Mouse (Mus musculus) adrenal gland, adult (tissue): ENCODE data around the gene Frs2.

Experiments used
- DNase-seq, 2 experiments: peaks; one replicate each; pipeline ENCODE4 v3.0.0; 2022 to 2023; ENCODE audit warnings: low spot score in 1 of 2; ENCODE audit not compliant: inconsistent age in 2 of 2

Gene Frs2

DNA sequence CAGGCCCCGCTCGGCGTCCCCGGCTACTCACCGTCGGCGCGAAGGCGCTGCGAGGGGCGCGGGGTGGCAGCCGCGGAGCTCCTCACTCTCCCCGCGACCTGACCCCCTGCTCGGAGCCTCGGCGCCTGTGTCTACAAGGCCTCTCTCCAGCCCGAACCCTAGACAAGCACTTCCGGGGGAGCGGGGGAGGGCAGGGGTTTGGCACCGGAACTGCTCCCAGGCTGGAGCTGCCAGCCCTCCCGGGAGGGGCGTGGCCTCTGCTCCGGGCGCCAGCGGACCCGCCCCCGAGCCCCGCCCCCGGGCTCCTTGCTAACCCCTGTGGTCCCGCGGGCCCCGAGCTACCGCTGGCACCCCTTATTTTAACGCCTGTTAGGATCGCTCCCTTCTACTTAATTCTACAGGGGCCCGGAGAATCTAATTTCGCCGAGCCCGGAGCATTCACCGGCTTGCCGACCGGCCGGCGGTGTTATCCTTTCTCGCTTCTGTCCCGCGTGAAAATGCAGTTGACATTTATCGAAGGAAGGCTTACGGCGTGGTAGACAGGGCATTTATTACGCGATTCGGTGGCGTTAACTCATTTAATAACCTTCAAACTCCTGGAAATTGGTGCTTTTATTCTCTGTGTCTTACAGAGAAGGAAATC lies at the start of gene Frs2:
Gene Frs2, minus strand, starts transcription at position 174 of the 643 bp plus-strand sequence.
- peak; percentile 97 to 98 for DNase-seq

DNA sequence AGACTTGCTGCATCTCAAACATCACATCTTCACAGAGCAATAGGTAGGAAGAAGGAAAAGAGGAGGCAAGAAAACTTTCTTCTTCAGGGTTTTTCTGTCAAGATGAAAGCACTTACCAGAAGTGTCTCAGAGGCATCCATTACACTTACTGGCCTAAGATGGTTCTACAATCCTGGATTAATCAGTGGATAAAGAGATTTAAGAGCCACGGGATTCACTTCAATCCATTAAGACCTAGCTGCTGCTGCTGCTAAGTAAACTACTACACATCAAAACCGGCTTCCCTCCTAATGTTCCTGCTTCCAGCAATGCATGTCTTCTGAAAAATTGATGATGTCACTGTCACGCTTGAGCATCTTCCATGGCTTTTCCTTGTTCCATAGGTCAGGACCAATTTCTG lies 48.4 kb upstream of the Frs2 start:
- no peak for DNase-seq

DNA sequence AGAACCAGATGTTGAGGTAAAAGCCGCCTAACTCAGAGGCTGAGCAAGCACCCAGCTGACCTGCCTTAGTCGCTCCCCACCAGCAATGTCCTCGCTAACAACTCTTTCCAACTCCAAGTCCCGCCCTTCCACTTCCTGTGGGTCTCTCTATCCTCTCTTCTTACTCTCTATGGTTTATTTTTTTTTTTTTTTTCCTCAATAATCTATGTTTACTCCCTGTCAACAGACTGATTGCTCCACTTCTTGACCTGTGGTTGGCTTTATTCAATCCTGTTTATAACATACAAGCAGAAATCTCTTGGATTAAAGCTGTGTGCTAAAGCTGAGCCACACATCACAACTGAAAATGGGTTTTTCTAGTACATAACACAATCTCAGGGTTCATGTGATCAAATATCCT lies 47.4 kb upstream of the Frs2 start:
- no peak for DNase-seq

DNA sequence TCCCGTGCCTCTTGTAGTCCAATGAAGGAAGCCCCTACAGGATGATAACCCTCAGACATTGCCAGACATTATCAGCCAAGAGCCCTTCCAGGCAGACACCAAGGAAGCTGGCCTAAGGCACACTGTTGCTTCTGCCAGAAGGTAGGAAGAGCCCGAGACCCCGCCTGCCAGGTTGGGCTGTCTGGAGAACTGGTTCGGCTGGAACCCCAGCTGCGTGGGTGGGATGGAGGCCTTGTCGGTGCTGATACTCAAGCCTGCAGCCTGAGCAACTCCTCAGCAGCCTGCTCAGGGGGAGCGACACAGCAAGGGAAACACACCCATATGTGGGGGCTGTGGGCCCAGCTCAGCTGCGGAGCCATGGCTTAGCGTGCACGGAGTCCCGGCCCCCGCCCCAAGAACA lies 46.7 kb upstream of the Frs2 start:
- DNase-seq: no peak

DNA sequence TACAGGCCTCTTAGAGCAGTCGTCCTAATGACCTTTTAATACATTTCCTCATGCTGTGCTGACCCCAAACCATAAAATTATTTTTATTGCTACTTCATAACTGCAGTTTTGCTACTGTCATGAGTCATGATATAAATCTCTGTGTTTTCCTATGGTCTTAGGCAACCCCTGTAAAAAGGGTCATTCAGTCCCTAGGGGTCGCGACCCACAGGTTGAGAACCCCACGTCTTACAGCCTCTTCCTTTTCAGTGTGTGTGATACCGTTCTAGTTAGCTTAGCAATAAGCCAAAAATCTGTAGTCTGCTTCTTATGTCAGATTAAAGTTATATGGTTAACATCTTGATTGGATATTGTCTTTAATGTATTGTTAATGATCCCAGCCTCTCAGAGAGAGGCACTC lies 45.0 kb upstream of the Frs2 start:
- DNase-seq: no peak

DNA sequence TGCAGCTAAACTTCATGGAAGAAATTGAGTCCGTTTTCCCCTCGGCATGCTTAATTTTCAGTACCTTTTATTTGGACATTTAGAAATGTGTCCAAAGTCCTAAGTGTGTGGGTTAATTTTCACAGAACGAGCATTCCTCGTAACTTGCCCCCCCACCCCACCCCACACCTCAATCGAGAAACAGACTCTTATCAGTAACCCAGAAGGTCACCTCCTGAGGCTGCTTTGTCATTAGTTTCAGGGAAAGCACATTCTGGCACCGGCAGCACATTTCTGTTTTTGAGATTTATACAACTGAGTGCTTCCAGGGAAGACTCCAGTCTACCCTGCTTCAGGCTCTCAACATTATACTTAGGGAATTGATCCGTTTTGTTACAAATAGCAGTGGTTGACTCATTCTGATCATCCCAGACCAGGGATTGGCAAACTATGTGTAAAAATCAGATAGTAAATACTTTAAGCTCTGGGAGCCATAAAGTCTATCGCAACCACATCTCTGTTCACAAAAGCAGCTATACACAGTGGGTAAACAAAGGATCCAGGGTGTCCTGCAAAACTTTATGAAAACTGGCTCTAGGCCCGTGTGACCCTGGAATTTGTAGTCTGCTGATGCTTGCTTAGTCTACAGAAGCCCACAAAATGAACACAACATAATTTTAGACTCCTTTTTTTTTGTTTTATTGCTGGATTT lies 37.2 kb upstream of the Frs2 start:
- DNase-seq: peak in 1 of 2 experiments; percentile 47

DNA sequence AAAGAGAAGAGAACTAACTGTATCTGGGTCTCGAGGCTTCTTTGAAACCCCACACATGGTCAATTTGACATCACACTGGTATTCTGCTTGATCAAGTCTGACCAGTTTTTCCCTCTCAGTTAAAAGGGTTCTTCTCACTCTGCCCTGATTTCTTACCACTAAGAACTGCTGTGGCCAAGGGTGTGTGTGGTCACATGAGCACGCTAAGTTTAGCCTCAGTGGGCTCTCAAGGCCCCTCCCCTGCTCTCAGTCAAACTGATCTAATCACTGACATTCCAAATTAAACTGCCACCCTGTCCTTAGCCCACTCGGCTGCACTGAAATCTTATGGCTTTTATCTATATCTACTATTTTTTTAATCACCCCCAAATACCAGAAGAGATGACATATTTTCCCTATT lies 32.8 kb upstream of the Frs2 start:
- DNase-seq: no peak

DNA sequence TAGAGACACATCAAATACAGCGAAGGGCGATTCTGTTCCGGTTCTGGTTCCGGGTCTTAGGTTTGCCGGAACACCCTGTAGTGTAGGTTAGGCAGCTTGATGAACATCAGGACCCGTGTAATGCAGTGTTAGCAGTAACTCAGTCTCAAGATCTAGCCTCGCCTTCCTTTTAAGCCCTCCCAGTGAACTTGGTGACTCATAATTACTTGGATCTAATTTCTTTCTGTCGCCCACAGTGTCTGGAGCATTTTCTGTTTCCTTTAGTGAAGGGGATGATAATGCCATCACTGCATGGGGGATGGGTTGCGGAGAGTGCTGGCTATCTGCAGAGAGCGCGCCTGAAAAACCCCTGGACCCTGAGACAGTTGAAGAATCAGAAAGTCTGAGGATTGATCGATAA lies 26.3 kb upstream of the Frs2 start:
- peak in 1 of 2 experiments; percentile 53 for DNase-seq

DNA sequence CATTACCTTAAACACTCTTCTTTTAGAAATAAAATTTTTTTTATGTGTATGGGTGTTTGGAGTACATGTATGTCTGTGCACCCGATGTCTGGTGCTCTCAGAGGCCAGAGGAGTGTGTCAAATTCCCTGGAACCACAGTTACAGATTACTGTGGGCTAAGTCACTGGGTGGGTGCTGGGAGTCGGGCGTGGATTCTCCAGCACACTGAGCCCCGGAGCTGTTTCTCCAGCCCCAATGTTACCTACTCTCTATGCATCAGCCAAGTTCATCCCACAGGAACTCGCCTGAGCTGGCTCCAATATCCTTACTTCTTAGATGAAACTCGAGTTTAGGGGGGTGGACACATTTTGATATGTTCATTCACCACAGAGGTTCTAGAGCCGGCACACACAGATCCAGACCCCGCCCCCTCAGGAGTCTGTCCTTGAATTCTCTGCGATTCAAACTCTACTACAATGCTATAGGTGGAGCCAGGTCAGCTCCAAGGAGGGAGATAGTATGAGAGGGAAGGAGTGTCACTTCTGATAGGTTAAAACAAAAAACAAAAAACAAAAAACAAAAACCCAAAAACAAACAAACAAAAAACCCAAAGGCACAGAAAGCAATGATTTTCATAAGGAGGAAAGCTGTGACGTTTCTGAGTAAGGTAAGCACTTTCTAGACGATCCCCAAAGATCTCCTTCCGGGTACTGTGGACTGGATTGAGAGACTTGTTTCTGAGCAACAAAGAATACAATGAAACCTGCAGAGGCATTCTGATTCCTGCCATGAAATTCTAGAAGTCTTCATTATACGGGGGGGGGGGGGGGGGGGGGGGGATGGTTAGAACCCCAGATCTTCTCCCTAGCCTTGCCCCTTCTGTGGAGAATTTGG lies 25.5 kb upstream of the Frs2 start:
- DNase-seq: no peak

DNA sequence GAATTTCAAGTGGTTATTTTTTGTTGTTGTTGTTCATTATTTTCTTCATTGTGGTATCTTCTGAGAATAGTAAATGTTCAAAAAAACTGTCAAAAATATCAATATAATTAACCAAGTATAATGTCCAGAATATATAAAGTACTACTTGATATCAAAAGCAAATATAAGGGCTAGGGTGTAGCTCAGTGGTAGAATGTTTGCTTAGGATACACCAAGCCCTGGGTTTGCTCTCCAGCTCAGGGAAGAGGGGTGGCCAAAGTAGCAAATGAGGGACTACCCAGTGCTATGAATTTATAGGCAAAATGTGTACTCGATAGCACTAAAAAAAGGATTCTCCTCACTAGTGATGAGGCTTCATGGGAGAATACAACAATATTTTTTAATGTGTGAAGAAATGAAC lies 24.8 kb upstream of the Frs2 start:
- no peak for DNase-seq

DNA sequence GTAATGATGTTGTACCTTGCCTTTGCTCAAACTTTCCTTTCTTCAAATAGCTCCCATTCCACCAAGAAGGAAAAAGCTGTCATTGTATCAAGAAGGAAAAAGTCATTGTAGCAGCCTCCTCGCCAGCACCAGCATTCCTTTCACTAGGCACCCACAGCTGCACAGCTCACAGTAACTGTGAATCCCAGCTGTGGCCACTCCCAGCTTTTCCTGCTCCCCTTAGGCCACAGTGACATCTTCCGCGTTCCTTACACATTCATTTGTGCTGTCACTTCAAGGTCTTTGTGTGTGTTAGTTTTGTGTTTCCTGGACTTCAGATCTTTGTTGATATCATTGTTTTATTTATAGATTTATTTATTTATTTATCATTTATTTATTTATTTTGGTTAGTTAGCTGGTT lies 23.7 kb upstream of the Frs2 start:
- DNase-seq: peak; percentile 16 to 41

DNA sequence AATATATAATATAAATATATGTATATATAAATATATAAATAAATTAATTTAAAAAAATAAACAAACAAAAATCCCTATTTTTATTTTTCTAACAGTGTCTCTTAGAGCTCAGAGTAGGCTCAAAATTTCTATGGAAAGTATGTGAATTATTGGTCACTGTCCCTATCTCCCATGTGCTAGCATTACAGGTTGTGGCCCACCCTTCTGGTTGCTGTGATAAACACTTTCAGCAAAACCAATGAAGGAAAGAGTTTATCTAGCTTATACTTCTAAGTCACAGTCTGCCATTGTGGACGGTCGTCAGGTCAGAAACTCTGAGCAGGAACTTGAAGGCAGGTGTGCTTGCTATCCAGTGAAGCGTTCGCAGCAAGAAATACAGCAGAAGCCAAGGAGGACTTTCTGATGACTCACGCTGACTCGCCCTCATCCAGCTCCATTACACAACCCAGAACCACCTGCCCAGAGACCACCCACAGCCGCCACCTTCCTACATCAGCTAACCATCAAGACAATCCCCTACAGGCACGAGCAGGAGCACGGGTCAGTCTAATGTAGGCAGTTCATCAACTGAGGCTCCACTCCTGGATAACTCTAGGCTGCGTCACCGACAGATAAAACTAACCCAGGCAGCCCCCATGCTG lies 18.6 kb upstream of the Frs2 start:
- DNase-seq: no peak

DNA sequence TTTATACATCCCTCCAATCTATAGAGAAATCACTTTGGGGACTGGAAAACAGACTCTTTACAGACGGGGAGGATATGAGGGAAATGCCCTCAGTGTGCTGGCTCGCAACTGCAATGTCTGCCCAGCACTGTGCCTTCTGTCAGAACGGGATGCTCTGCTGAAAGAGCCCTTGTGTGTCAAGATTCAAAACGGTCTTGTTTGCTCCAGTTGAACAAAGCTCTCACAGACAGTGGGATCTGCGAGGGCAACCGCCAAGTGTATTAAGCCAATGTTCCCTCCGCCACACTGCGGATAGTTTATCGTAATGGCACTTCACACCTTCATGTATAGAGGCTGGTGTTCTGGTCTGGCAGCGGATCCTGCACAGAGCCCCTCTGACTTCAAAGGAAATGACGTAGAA lies 14.3 kb upstream of the Frs2 start:
- DNase-seq: no peak

DNA sequence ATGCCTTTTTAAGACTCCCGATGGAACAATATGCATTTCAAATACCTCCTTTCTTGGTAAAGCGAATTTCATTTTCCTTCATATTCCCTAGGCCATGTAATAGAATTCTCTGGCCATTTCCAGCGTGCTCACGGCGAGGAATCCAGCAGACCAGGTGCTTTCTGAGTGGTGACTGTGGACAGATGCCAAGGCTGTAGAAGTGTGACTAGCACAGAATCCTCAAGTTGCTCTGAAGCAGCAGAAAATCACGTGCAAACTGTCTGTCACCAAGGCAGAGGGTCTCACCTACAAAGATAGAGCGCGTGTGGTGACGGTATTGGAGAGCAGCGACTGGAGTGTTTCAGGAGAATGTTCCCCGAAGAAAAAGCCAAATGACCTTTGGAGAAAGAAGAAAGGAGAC lies 11.8 kb upstream of the Frs2 start:
- no peak for DNase-seq

DNA sequence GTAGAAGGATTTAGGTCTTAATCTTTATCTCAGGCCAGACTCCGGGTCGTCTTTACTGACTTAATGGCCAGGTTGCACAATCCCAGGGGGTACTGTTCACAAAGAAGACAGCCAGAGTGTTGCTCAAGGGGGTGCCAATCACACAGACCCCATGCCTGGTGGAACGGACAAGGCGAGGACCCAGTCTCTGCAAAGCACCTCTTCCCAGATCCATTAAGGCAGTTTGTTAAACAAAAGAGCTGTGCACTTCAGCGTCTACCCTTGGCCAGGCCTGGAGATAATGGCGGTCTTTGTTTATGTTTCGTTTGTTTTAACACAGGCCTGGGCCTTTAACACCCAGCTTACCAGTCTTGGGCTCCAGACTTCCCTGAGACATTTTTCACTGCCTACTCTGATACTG lies 3.9 kb upstream of the Frs2 start:
- peak in 1 of 2 experiments; percentile 13 for DNase-seq

DNA sequence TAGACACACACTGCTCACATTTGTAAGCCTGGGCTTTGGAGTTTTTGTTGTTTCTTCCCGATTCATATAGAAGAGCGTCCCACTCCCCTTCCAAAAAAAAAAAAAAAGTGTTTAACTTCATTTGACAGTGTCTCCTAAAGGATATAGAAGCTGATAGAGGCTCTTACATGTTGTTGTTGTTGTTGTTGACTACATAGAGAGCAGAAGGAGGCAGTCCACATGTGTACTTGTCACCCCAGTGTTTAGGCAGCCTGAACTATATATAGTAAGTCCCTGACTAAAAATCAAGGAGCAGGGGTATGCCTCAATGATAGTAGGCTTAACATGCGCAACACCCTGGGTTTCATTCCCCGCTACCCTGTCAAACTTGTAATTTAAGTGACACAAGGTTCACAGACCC lies 3.3 kb upstream of the Frs2 start:
- DNase-seq: peak in 1 of 2 experiments; percentile 12

DNA sequence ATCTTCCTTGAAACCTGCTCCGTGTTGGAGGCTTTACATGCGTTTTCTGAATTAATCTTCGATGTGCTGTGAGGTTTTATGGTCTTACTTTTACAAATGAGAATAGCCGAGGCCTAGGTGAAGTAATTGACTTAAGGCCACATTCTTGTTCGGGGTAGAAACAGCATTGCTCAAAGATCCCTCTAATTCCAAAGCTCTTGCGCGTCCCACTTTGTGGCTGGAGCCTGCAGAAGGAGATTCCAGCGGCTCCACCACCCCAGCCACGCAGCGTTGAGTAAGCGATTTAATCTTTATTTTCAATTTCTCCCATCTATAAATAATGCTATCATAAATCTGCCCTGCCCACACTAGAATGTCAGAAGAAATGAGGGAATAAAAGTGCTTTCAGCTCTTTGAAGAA lies 2.9 kb upstream of the Frs2 start:
- peak; percentile 41 to 49 for DNase-seq

DNA sequence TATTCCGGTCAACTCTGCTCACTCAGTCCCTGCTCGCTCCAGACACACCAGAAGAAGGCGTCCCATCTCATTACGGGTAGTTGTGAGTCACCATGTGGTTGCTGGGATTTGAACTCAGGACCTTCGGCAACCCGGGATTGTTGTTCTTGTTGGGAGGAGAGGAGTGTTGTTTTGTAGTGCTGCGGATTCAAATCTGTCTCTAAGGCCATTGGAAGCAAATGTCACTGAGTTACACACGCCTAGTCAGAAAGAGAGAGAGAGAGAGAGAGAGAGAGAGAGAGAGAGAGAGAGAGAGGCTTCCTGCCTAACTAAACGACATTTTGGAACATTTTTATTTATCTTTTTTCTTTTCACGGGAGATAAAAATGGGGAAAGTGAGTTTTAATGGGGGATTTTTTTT lies 2.4 kb upstream of the Frs2 start:
- DNase-seq: peak in 1 of 2 experiments; percentile 45

DNA sequence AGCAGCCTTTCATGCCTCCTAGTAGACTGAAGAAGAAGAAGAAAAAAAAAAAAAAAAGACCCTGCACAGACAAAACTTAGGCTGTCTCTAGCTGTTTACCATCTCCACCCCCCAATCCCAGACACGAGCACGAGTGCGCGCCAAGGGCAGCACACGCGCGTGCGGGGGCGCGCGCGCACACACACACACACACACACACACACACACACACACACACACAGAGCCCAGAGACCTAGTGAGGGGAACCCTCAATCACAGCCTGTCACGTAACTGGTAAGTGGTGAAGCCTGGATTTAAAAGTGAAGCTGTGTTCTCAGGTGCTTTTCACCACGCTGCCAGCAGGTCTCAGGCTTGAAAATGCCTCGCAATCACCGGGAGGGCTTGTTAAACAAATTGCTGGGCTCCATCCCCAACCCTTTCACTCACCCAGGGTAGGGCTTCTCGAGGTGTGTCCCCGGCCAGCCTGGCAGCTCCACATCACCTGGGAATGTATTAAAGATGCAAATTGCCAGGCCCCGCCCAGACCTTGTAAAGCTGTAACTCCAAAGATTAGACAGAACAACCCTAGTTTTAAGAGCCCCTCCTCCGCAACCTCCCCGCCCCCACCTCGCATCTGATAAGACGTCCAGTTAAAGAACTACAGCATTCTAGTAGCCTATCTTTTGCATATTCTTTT lies 1.7 kb upstream of the Frs2 start:
- peak; percentile 46 to 77 for DNase-seq

DNA sequence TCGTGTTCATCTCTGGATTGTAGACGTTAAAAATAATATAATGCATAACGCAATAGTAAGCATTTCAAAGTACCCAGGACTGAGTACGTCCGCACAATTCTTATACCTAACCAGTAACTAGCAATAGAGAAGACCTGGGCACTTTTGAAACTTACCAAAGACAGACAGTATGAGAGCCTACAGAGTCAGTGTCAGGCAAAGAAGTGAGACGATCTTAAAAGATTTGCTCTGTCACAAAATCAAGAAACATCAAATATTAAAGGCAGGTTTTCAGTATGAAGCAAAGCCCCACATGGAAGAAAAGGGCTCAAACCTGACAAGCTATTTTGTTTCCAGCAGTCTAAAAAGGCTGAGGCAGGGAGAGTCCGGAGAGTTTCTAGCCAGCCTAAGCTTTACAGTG lies 907 bp upstream of the Frs2 start:
- DNase-seq: peak in 1 of 2 experiments; percentile 55
